Mouse (Mus musculus) CH12.LX (cell line): ENCODE measurements around the gene Slc43a2. TPM values are rescaled to one million over a fixed set of nuclear protein-coding genes. Genes with fewer than 3 reads are reported as not detected.
"Not testable (repeated sequence)": the region's sequence is repeated elsewhere in the genome, so short reads cannot be mapped to it uniquely, and the experiment has no call there.

Experiments used
- DNase-seq: peaks from one replicate; pipeline ENCODE4 v3.0.0-alpha.2; 2013; ENCODE audit errors: extremely low read depth
- H3K27ac ChIP-seq: 2 replicates; pipeline ENCODE4 v1.5.1; 2012; ENCODE audit warnings: low read depth, mild to moderate bottlenecking, control low read depth, moderate library complexity; ENCODE audit not compliant: insufficient read depth
- H3K27me3 ChIP-seq: replicated peaks from 2 replicates; pipeline ENCODE3; 2012; ENCODE audit warnings: inconsistent platforms
- H3K36me3 ChIP-seq, 2 experiments: replicated peaks in 1 of 2; 2 replicates each; pipeline versions ENCODE3 to v1.6.1; 2012; ENCODE audit warnings: inconsistent platforms in 1 of 2, low read length in 1 of 2, mild to moderate bottlenecking in 1 of 2, mixed read lengths in 1 of 2, moderate library complexity in 1 of 2; ENCODE audit not compliant: control insufficient read depth in 1 of 2, insufficient read depth in 1 of 2
- H3K4me1 ChIP-seq, 2 experiments: 2 replicates each; pipeline ENCODE4 v1.6.1; 2012; ENCODE audit warnings: inconsistent platforms in 1 of 2, moderate library complexity in 1 of 2; ENCODE audit not compliant: insufficient read depth in 2 of 2, control insufficient read depth in 1 of 2
- H3K4me2 ChIP-seq: 2 replicates; pipeline ENCODE4 v1.6.1; 2012; ENCODE audit warnings: low read depth, mild to moderate bottlenecking, control low read depth; ENCODE audit not compliant: poor library complexity, insufficient read depth, severe bottlenecking
- H3K4me3 ChIP-seq, 3 experiments: fragments of 150-350 bp in 1 of 3; sonication (generic) in 1 of 3; replicated peaks in 1 of 3; 2 replicates each; pipeline versions ENCODE3 to v1.5.1; 2011 to 2012; ENCODE audit warnings: low read depth in 2 of 3, low read length in 2 of 3, mild to moderate bottlenecking in 2 of 3, moderate library complexity in 2 of 3, control low read depth in 1 of 3, improper control_type of control experiment in 1 of 3, inconsistent platforms in 1 of 3, mixed read lengths in 1 of 3; ENCODE audit not compliant: poor library complexity in 1 of 3
- H3K79me2 ChIP-seq: replicated peaks from 2 replicates; pipeline ENCODE4 v1.6.1; 2012; ENCODE audit warnings: mild to moderate bottlenecking, moderate library complexity; ENCODE audit not compliant: control insufficient read depth, poor library complexity, insufficient read depth, severe bottlenecking; ENCODE audit errors: extremely low read depth
- H3K9ac ChIP-seq: 2 replicates; pipeline ENCODE4 v1.6.1; 2012; ENCODE audit warnings: low read depth, mild to moderate bottlenecking, control low read depth, moderate library complexity; ENCODE audit not compliant: insufficient read depth
- H3K9me3 ChIP-seq: replicated peaks from 2 replicates; pipeline ENCODE3; 2012; ENCODE audit warnings: low read length, inconsistent platforms, mixed read lengths
- CHD1 ChIP-seq: IDR thresholded peaks from 2 replicates; pipeline ENCODE4 v1.6.1; 2012; ENCODE audit warnings: low read depth, low read length, improper control_type of control experiment, inconsistent platforms
- CTCF ChIP-seq, 2 experiments: IDR thresholded peaks in 1 of 2; conservative IDR thresholded peaks in 1 of 2; 2 replicates each; pipeline ENCODE4 v1.5.1; 2011 to 2012; ENCODE audit warnings: low read depth in 2 of 2, low read length in 2 of 2, improper control_type of control experiment in 1 of 2, inconsistent platforms in 1 of 2, mild to moderate bottlenecking in 1 of 2, moderate library complexity in 1 of 2
- E2F4 ChIP-seq: IDR thresholded peaks from 2 replicates; pipeline ENCODE4 v1.6.1; 2011; ENCODE audit warnings: low read depth, low read length, improper control_type of control experiment; ENCODE audit not compliant: insufficient replicate concordance
- EP300 ChIP-seq: IDR thresholded peaks from 2 replicates; pipeline ENCODE4 v1.6.1; 2011; ENCODE audit warnings: low read length, improper control_type of control experiment
- ETS1 ChIP-seq: conservative IDR thresholded peaks from 2 replicates; pipeline ENCODE4 v1.6.1; 2012; ENCODE audit warnings: low read depth, mild to moderate bottlenecking, inconsistent platforms, low read length, improper control_type of control experiment, moderate library complexity
- GABPA ChIP-seq: IDR thresholded peaks from 2 replicates; pipeline ENCODE4 v1.6.1; 2012; ENCODE audit warnings: low read depth, low read length, improper control_type of control experiment, inconsistent platforms; ENCODE audit not compliant: insufficient replicate concordance
- IRF4 ChIP-seq: IDR thresholded peaks from 2 replicates; pipeline ENCODE4 v1.6.1; 2014; ENCODE audit warnings: low read depth, mild to moderate bottlenecking, inconsistent platforms, low read length, improper control_type of control experiment
- KAT2A ChIP-seq: IDR thresholded peaks from 2 replicates; pipeline ENCODE4 v1.6.1; 2012; ENCODE audit warnings: low read length, improper control_type of control experiment, inconsistent platforms; ENCODE audit not compliant: insufficient replicate concordance
- MAZ ChIP-seq: IDR thresholded peaks from 2 replicates; pipeline ENCODE4 v1.6.1; 2012; ENCODE audit warnings: low read depth, mild to moderate bottlenecking, inconsistent platforms, low read length, improper control_type of control experiment, moderate library complexity
- MEF2A ChIP-seq: IDR thresholded peaks from 2 replicates; pipeline ENCODE4 v1.6.1; 2014; ENCODE audit warnings: low read depth, mild to moderate bottlenecking, inconsistent platforms, low read length, improper control_type of control experiment, borderline replicate concordance
- SIN3A ChIP-seq: IDR thresholded peaks from 2 replicates; pipeline ENCODE4 v1.6.1; 2012; ENCODE audit warnings: low read length, improper control_type of control experiment, inconsistent platforms
- TBP ChIP-seq: conservative IDR thresholded peaks from 2 replicates; pipeline ENCODE4 v1.6.1; 2011; ENCODE audit warnings: low read depth, low read length, improper control_type of control experiment
- USF1 ChIP-seq: IDR thresholded peaks from 2 replicates; pipeline ENCODE4 v1.6.1; 2014; ENCODE audit warnings: low read depth, mild to moderate bottlenecking, inconsistent platforms, low read length, improper control_type of control experiment
- USF2 ChIP-seq: conservative IDR thresholded peaks from 2 replicates; pipeline ENCODE4 v1.6.1; 2011; ENCODE audit warnings: low read depth, low read length, improper control_type of control experiment
- ZC3H11A ChIP-seq: IDR thresholded peaks from 2 replicates; pipeline ENCODE4 v1.6.1; 2012; ENCODE audit warnings: low read depth, mild to moderate bottlenecking, inconsistent platforms, low read length, improper control_type of control experiment
- dilution Hi-C: fragments of 300-500 bp; cut with MboI; formaldehyde crosslinking; loops from 2 replicates; pipeline ENCODE4 v1.14.3; 2020; ENCODE audit warnings: low sequenced_read_pairs; ENCODE audit not compliant: extremely low pct_unique_long_range_greater_than_20kb, extremely low pct_ligation_motif_present
- in situ Hi-C: fragments of 300-500 bp; cut with MboI; formaldehyde crosslinking; loops from 3 replicates; pipeline ENCODE4 v1.14.3; 2019; ENCODE audit warnings: low sequenced_read_pairs, low pct_ligation_motif_present, low pct_unique_long_range_greater_than_20kb, mixed read lengths
- polyA plus RNA-seq: library from polyadenylated mRNA; unstranded; fragments of >175 nt; gene quantifications from 2 replicates; pipeline ENCODE4 v1.2.1, GENCODE M21; 2012; ENCODE audit warnings: low read depth; ENCODE audit not compliant: insufficient read length
- total RNA-seq, 2 experiments: library from RNA; depleted of rRNA; stranded (reverse); fragments of 300-350 nt in 1 of 2; fragments of >200 nt in 1 of 2; gene quantifications; 2 replicates each; pipeline ENCODE4 v1.2.3; 2012 to 2014

The Slc43a2 gene
- total and polyA plus RNA-seq, 3 experiments: 5.0 to 8.9 (median 8.8) TPM

DNA sequence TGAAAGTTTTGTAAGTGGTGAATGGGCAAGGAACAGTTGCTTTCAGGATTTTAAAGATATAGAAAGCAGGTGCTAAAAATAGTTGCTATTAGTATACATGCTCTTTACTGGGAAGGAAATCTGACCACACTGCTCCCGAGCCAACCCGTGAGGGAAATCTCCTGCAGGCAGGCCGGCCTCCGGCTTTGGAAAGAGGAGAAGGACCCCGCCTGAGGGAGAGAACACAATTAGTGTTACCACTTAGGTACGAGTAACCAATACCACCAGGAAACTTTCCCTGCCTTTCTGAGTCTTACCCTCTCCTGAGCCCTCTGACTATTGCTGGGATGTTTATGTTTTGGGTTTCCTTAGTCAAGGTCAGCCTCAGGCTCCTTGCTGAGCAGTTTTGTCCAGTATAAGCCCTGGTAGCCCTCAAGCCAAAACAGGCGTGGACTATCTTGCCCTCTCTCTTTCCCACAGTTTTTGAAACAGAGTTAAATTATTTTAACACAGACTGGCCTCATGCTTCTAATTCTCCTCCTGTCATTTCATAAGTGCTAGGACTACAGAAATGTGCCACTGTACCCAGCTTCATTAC, 21.5 kb downstream of the Slc43a2 start:
- Histone ChIP-seq H3K9me3 (no peaks in the 10 kb centered on the region), H3K4me3 (no peak overlapping the region), H3K36me3 (peaks cover 0 to 20% of the 10 kb centered on the region in 2 experiments), H3K27ac (no peak overlapping the region), H3K27me3 (no peaks in the 10 kb centered on the region), H3K4me1 (peaks cover 27 to 49% of the 10 kb centered on the region in 2 experiments), H3K9ac (no peak overlapping the region), H3K79me2 (no peaks in the 10 kb centered on the region), H3K4me2 (no peak overlapping the region)
- dilution Hi-C loops: no loop called here
- DNase-seq: no peak
- in situ Hi-C loops: no loop called here
- TF ChIP-seq USF1: no peak
- TF ChIP-seq TBP: no peak
- TF ChIP-seq USF2: no peak
- TF ChIP-seq MAZ: no peak
- TF ChIP-seq SIN3A: 0 out of 2 replicates have a peak, but pooled peaks have one; percentile 33

DNA sequence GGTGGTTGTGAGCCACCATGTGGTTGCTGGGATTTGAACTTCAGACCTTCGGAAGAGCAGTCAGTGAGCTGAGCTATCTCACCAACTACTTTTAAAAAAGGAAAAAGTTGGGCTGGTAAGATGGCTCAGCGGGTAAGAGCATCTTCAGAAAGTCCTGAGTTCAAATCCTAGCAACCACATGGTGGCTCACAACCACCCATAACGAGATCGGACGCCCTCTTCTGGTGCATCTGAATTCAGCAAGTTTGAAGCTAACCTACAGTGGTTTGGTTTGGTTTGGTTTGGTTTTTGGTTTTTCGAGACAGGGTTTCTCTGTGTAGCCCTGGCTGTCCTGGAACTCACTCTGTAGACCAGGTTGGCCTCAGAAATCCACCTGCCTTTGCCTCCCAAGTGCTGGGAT, 24.5 kb downstream of the Slc43a2 start:
- in situ Hi-C loops, dilution Hi-C loops, DNase-seq: not testable (repeated sequence)

DNA sequence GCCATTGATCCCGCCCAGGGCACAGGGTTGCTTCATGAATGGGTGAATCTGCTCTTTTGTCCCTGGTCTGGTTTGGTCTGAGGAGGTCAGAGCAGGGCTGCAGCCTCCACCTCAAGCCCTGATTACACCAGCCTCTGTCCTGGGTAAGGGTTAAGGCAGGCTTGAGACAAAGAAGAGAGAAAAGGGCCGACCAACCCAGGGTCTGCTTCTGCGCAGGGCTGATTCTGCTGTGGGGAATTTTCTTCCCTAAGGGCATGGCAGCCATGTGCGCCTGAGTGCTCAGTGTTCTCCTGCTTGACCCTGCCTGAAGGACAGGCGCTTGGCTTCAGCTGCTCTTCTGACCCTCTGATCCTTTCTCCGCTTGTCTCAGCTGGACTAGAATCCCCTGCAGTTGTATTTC, 25.6 kb downstream of the Slc43a2 start:
- Histone ChIP-seq H3K4me1 (peaks cover 23 to 57% of the 10 kb centered on the region in 2 experiments), H3K27ac (no peak overlapping the region), H3K27me3 (no peaks in the 10 kb centered on the region), H3K9ac (no peak overlapping the region), H3K36me3 (peaks cover 0 to 26% of the 10 kb centered on the region in 2 experiments), H3K79me2 (no peaks in the 10 kb centered on the region), H3K4me3 (no peak overlapping the region), H3K4me2 (no peak overlapping the region), H3K9me3 (peaks cover 6% of the 10 kb centered on the region)
- in situ Hi-C loops: no loop called here
- TF ChIP-seq GABPA (no peak), SIN3A (no peak), IRF4 (no peak), MAZ (no peak), ETS1 (no peak), ZC3H11A (no peak), CHD1 (no peak), USF2 (no peak), EP300 (no peak), MEF2A (no peak), E2F4 (no peak), KAT2A (no peak)
- DNase-seq: no peak
- dilution Hi-C loops: no loop called here

More for the DNA sequence above, 24.5 kb downstream of the Slc43a2 start:
- H3K79me2 ChIP-seq, H3K4me2 ChIP-seq, H3K9me3 ChIP-seq, H3K9ac ChIP-seq, H3K27ac ChIP-seq, H3K27me3 ChIP-seq, H3K4me3 ChIP-seq: not testable (repeated sequence)
- TF ChIP-seq CTCF (conservative IDR thresholded peaks at IDR 0.05 in 1 of 2, IDR thresholded peaks at IDR 0.05 in 1 of 2; ENCODE audit: low read depth in 2 of 2, low read length in 2 of 2): peak in 1 of 2 experiments; percentile 35; a peak in 2 of 4 replicates
- Histone ChIP-seq H3K36me3 (peaks cover 0 to 24% of the 10 kb centered on the region in 2 experiments), H3K4me1 (peaks cover 25 to 57% of the 10 kb centered on the region in 2 experiments)
